Mouse (Mus musculus) stomach, embryonic 14.5 days (tissue): ENCODE data around the gene Plxnd1. TPM values are rescaled to one million over a fixed set of nuclear protein-coding genes. Genes with fewer than 3 reads are reported as not detected.
A peak's percentile ranks its signal among the peaks of the same experiment; 100 is the strongest.

ENCODE experiments used
- ATAC-seq: fragments of 200-750 bp; cut with Nextera tagmentation; 2 replicates; pipeline ENCODE4 v1.8.0; 2017; ENCODE audit warnings: low read depth, moderate TSS enrichment; ENCODE audit not compliant: insufficient number of reproducible peaks, insufficient read depth, low FRiP score
- H3K27ac ChIP-seq: fragments of 300-500 bp; sonication (generic); 2 replicates; pipeline ENCODE4 v1.5.1; 2014; ENCODE audit warnings: mild to moderate bottlenecking, low read length, moderate library complexity, mixed read lengths
- H3K27me3 ChIP-seq: fragments of 300-500 bp; sonication (generic); 2 replicates; pipeline ENCODE4 v1.6.1; 2014; ENCODE audit warnings: low read length, control low read depth, mixed read lengths; ENCODE audit not compliant: control insufficient read depth, insufficient read depth
- H3K36me3 ChIP-seq: fragments of 300-500 bp; sonication (generic); 2 replicates; pipeline ENCODE4 v1.6.1; 2014; ENCODE audit warnings: mild to moderate bottlenecking, control low read depth, low read length, moderate library complexity, mixed read lengths; ENCODE audit not compliant: control insufficient read depth, insufficient read depth
- H3K4me1 ChIP-seq: fragments of 300-500 bp; sonication (generic); 2 replicates; pipeline ENCODE4 v1.6.1; 2014; ENCODE audit warnings: low read length, control low read depth, mixed read lengths; ENCODE audit not compliant: control insufficient read depth, insufficient read depth
- H3K4me2 ChIP-seq: fragments of 300-500 bp; sonication (generic); replicated peaks from 2 replicates; pipeline ENCODE4 v1.6.1; 2014; ENCODE audit warnings: low read depth, low read length, control low read depth
- H3K4me3 ChIP-seq: fragments of 300-500 bp; sonication (generic); 2 replicates; pipeline ENCODE4 v1.5.1; 2014; ENCODE audit warnings: low read depth, low read length, control low read depth
- H3K9ac ChIP-seq: fragments of 300-500 bp; sonication (generic); replicated peaks from 2 replicates; pipeline ENCODE4 v1.6.1; 2014; ENCODE audit warnings: low read depth, mild to moderate bottlenecking, control low read depth, low read length, moderate library complexity, mixed read lengths
- H3K9me3 ChIP-seq: fragments of 300-500 bp; sonication (generic); 2 replicates; pipeline ENCODE4 v1.6.1; 2016; ENCODE audit warnings: low read depth, low read length, control low read depth; ENCODE audit not compliant: control insufficient read depth
- WGBS: fragments of 180-500 bp; shearing (Covaris S2); extraction: QIAGEN DNeasy Blood & Tissue Kit; methylation state at CpG from one replicate; pipeline ENCODE4 v1.1.7; 2014; 5-methylcytosine and 5-hydroxymethylcytosine counted together
- polyA plus RNA-seq: library from polyadenylated mRNA; unstranded; fragments of >200 nt; fragmentation: Nextera tagmentation; extraction: Ambion mirVana; gene quantifications from 2 replicates; pipeline ENCODE4 v1.2.1, GENCODE M21; 2014

Plxnd1 gene
- 43.1 and 44.5 TPM in 2 replicates for polyA plus RNA-seq

GRCm38 (mm10) chr6:115994877-115995520 lies at the start of gene Plxnd1:
Gene Plxnd1, minus strand, starts transcription at chr6:115995005.
- Histone ChIP-seq H3K4me1 (peaks cover 54% of the 10 kb centered on the region), H3K27ac (peak within 1 kb of the TSS; percentile 88), H3K9ac (peak within 1 kb of the TSS; percentile 63), H3K27me3 (peaks cover 8% of the 10 kb centered on the region; the same call in 1 of the 2 replicates), H3K4me2 (peak within 1 kb of the TSS; percentile 88), H3K9me3 (no peaks in the 10 kb centered on the region), H3K36me3 (no peaks in the 10 kb centered on the region), H3K4me3 (peak within 1 kb of the TSS; percentile 66)
- WGBS = 1% methylated on average over 42 of the region's 51 CpGs
- peak; percentile 75 for ATAC-seq

- no peak for ATAC-seq
- Histone ChIP-seq H3K27ac (peak overlapping the region; percentile 6; the same call in 1 of the 2 replicates), H3K4me1 (peaks cover 13% of the 10 kb centered on the region; the same call in 1 of the 2 replicates), H3K27me3 (no peaks in the 10 kb centered on the region), H3K4me2 (no peak overlapping the region), H3K9me3 (peaks cover 4% of the 10 kb centered on the region), H3K9ac (no peak overlapping the region), H3K4me3 (no peak overlapping the region), H3K36me3 (no peaks in the 10 kb centered on the region)
- WGBS = 61% methylated on average over 2 of the region's 2 CpGs
Measured at GRCm38 (mm10) chr6:116044039-116044438, 49.2 kb upstream of the Plxnd1 start.

- H3K27me3 ChIP-seq = no peaks in the 10 kb centered on the region
- no peak overlapping the region for H3K4me3 ChIP-seq
- H3K4me1 ChIP-seq = 0 out of 2 replicates have a peak, but pooled peaks cover 7% of the 10 kb centered on the region
- H3K36me3 ChIP-seq = no peaks in the 10 kb centered on the region
- 85% methylated on average over 2 of the region's 2 CpGs for WGBS
- no peak overlapping the region for H3K9ac ChIP-seq
- peaks cover 4% of the 10 kb centered on the region for H3K9me3 ChIP-seq
- no peak overlapping the region for H3K27ac ChIP-seq
- no peak overlapping the region for H3K4me2 ChIP-seq
- ATAC-seq = no peak
Measured at GRCm38 (mm10) chr6:116038222-116038621, 43.4 kb upstream of the Plxnd1 start.

- no peaks in the 10 kb centered on the region for H3K4me1 ChIP-seq
- H3K27me3 ChIP-seq = no peaks in the 10 kb centered on the region
- no peak overlapping the region for H3K9ac ChIP-seq
- ATAC-seq = no peak
- H3K9me3 ChIP-seq = no peaks in the 10 kb centered on the region
- no peak overlapping the region for H3K27ac ChIP-seq
- no peaks in the 10 kb centered on the region for H3K36me3 ChIP-seq
- no peak overlapping the region for H3K4me2 ChIP-seq
- no peak overlapping the region for H3K4me3 ChIP-seq
- 86% methylated on average over 5 of the region's 5 CpGs for WGBS
Measured at GRCm38 (mm10) chr6:116037281-116037831, 42.6 kb upstream of the Plxnd1 start.

- no peak for ATAC-seq
- no peaks in the 10 kb centered on the region for H3K36me3 ChIP-seq
- WGBS = 90% methylated on average over 2 of the region's 2 CpGs
Measured at GRCm38 (mm10) chr6:116036555-116036954, 41.8 kb upstream of the Plxnd1 start.

GRCm38 (mm10) chr6:116031052-116031451 lies 36.2 kb upstream of the Plxnd1 start:
- no peak overlapping the region for H3K27ac ChIP-seq
- no peaks in the 10 kb centered on the region for H3K27me3 ChIP-seq
- no peak for ATAC-seq
- no peaks in the 10 kb centered on the region for H3K36me3 ChIP-seq
- H3K9ac ChIP-seq = no peak overlapping the region
- H3K4me1 ChIP-seq = no peaks in the 10 kb centered on the region
- WGBS = 87% methylated on average over 5 of the region's 5 CpGs
- H3K4me2 ChIP-seq = no peak overlapping the region
- no peak overlapping the region for H3K4me3 ChIP-seq
- no peaks in the 10 kb centered on the region for H3K9me3 ChIP-seq

More at GRCm38 (mm10) chr6:116036555-116036954, 41.8 kb upstream of the Plxnd1 start:
- Histone ChIP-seq H3K4me2 (no peak overlapping the region), H3K27me3 (no peaks in the 10 kb centered on the region), H3K4me1 (no peaks in the 10 kb centered on the region), H3K4me3 (no peak overlapping the region), H3K27ac (no peak overlapping the region), H3K9ac (no peak overlapping the region), H3K9me3 (no peaks in the 10 kb centered on the region)

GRCm38 (mm10) chr6:116024666-116025065 lies 29.9 kb upstream of the Plxnd1 start:
- Histone ChIP-seq H3K4me2 (no peak overlapping the region), H3K4me3 (no peak overlapping the region), H3K36me3 (peaks cover 15% of the 10 kb centered on the region), H3K9me3 (peaks cover 10% of the 10 kb centered on the region), H3K9ac (no peak overlapping the region), H3K4me1 (no peaks in the 10 kb centered on the region), H3K27me3 (no peaks in the 10 kb centered on the region), H3K27ac (no peak overlapping the region)
- no peak for ATAC-seq
- WGBS = 88% methylated on average over 4 of the region's 4 CpGs

GRCm38 (mm10) chr6:116021961-116022485 lies 27.2 kb upstream of the Plxnd1 start:
- 89% methylated on average over 9 of the region's 9 CpGs for whole genome bisulfite sequencing
- H3K9me3 ChIP-seq = peaks cover 10% of the 10 kb centered on the region
- ATAC-seq = no peak

More at GRCm38 (mm10) chr6:116021961-116022485, 27.2 kb upstream of the Plxnd1 start:
- no peaks in the 10 kb centered on the region for H3K27me3 ChIP-seq
- no peaks in the 10 kb centered on the region for H3K4me1 ChIP-seq
- no peak overlapping the region for H3K4me2 ChIP-seq
- no peak overlapping the region for H3K9ac ChIP-seq
- no peak overlapping the region for H3K27ac ChIP-seq
- H3K36me3 ChIP-seq = peaks cover 15% of the 10 kb centered on the region
- H3K4me3 ChIP-seq = no peak overlapping the region
